Mouse (Mus musculus): ENCODE results near the gene Sft2d2. TPM values are rescaled to one million over a fixed set of nuclear protein-coding genes. Genes with fewer than 3 reads are reported as not detected.

The Sft2d2 gene
- polyA plus RNA-seq, 1 experiment = 19.4 TPM

DNA sequence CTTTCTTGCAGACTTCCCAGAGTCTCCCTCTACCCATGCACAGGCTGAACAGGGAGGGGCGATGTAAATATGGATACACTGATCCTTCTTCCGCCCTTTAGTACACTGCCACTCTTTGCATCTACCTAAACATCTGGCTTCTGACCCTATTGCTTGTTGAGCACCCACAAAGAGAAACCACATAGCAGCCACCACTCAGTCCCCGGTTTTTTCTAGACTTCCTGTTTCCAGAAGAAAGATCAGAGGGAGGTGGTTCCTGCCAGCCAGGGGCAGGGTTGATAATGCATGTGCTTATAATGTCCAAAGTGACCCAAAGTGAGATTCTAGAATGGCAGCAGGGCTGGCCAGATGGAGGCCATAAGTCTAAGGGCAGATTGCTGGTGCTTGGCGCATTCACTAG, 40.1 kb downstream of the Sft2d2 start:
- Histone ChIP-seq H3K4me2 (ENCODE audit: low read depth) (no peak overlapping the region), H3K27me3 (ENCODE audit: control insufficient read depth, insufficient read depth, insufficient read length) (peaks cover 7% of the 10 kb centered on the region), H3ac (ENCODE audit: control insufficient read depth, insufficient read length) (no peak overlapping the region), H3K79me2 (ENCODE audit: control insufficient read depth, insufficient read depth) (no peaks in the 10 kb centered on the region), H3K36me3 (ENCODE audit: control insufficient read depth, insufficient read depth) (no peaks in the 10 kb centered on the region), H3K4me3 (no peak overlapping the region)
- TF ChIP-seq USF1 (IDR thresholded peaks at IDR 0.05; ENCODE audit: low read depth) (no peak), TCF3 (IDR thresholded peaks at IDR 0.05; ENCODE audit: insufficient read length, low read depth) (no peak), REST (IDR thresholded peaks at IDR 0.05; ENCODE audit: insufficient read depth, insufficient read length) (no peak)

DNA sequence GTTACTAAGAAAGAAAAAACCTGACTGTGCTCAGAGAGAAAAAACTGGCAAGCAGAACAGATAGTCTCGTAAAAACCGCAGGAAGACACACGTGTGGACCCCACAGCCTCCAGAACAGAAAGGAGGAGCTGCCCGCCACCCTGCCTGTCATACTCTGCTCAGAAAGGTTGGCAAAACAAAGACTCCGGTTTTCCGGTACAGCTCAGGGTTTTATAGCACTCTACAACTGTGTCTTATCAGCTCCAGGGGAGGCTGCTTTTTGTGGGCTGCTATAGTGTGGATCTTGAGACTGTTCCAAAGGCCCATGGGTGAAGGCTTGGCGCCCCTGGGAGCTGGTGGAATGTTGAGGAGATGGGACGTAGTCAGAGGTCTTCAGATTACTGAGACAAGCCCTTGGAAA, 43.0 kb downstream of the Sft2d2 start:
- TF ChIP-seq SRF (IDR thresholded peaks at IDR 0.05; ENCODE audit: control insufficient read depth, insufficient read length, low read depth) (no peak), MAX (IDR thresholded peaks at IDR 0.05; ENCODE audit: low read depth) (no peak), POLR2AphosphoS2 (IDR thresholded peaks at IDR 0.05; ENCODE audit: insufficient read length, low read depth) (no peak), REST (IDR thresholded peaks at IDR 0.05; ENCODE audit: insufficient read depth, insufficient read length) (no peak), MYOG (IDR thresholded peaks at IDR 0.05; ENCODE audit: control insufficient read depth in 1 of 3, insufficient read depth in 1 of 3, insufficient read length in 2 of 3, low read depth in 2 of 3) (no peak), MYOD1 (IDR thresholded peaks at IDR 0.05; ENCODE audit: control insufficient read depth in 1 of 3, insufficient read length in 2 of 3, low read depth in 2 of 3) (no peak), USF1 (IDR thresholded peaks at IDR 0.05; ENCODE audit: low read depth) (no peak), TCF3 (IDR thresholded peaks at IDR 0.05; ENCODE audit: insufficient read length, low read depth) (no peak), E2F4 (IDR thresholded peaks at IDR 0.05; ENCODE audit: insufficient read depth) (no peak)
- H3K79me2 ChIP-seq (ENCODE audit: control insufficient read depth, insufficient read depth) = no peaks in the 10 kb centered on the region
- H3K36me3 ChIP-seq (ENCODE audit: control insufficient read depth, insufficient read depth) = no peaks in the 10 kb centered on the region
- no peak overlapping the region for H3ac ChIP-seq (ENCODE audit: control insufficient read depth, insufficient read length)
- H3K27me3 ChIP-seq (ENCODE audit: control insufficient read depth, insufficient read depth, insufficient read length) = peaks cover 7% of the 10 kb centered on the region
- H3K4me2 ChIP-seq (ENCODE audit: low read depth) = no peak overlapping the region
- no peak overlapping the region for H3K4me3 ChIP-seq

DNA sequence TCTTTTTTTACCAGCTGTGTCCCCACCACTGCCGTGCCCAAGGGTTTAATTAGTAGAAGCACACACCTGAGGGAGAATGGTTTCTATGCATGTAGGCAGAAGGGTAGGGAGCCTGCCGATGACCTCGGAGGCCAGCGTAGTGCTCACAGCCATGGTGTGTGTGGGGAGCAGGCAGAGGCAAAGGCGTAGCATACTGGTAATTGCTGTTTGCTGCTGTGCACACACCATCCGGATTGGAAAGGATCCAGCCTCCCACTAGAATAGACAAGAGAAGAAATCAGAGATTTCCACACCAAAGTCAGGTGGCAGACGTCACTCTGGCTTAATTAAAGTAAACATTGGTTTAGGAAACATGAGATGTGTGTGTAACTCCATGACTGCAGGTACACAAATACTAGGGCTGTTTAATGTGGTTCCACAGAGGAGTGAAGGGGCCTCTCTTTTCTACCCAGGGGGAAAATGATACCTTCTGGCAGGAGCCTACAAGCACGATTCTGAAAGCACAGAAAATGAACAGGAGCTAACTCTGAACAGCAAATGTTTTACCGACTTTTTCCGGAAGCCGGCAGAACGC, 51.8 kb downstream of the Sft2d2 start:
- TF ChIP-seq TCF12 (IDR thresholded peaks at IDR 0.05; ENCODE audit: insufficient read depth, poor library complexity, severe bottlenecking) = no peak
- TF ChIP-seq POLR2AphosphoS2 (IDR thresholded peaks at IDR 0.05; ENCODE audit: insufficient read length, low read depth) = no peak
- TF ChIP-seq TCF3 (IDR thresholded peaks at IDR 0.05; ENCODE audit: insufficient read length, low read depth) = no peak
- no peak for TF ChIP-seq MYOG (IDR thresholded peaks at IDR 0.05; ENCODE audit: control insufficient read depth in 1 of 3, insufficient read depth in 1 of 3, insufficient read length in 2 of 3, low read depth in 2 of 3)
- no peak for TF ChIP-seq MAX (IDR thresholded peaks at IDR 0.05; ENCODE audit: low read depth)
- no peak for TF ChIP-seq E2F4 (IDR thresholded peaks at IDR 0.05; ENCODE audit: insufficient read depth)
- no peak for TF ChIP-seq SRF (IDR thresholded peaks at IDR 0.05; ENCODE audit: control insufficient read depth, insufficient read length, low read depth)
- no peak for TF ChIP-seq REST (IDR thresholded peaks at IDR 0.05; ENCODE audit: insufficient read depth, insufficient read length)
- no peak for TF ChIP-seq USF1 (IDR thresholded peaks at IDR 0.05; ENCODE audit: low read depth)
- no peak for TF ChIP-seq POLR2A (IDR thresholded peaks at IDR 0.05; ENCODE audit: insufficient read length, low read depth)
- Histone ChIP-seq H3ac (ENCODE audit: control insufficient read depth, insufficient read length) (no peak overlapping the region), H3K4me2 (ENCODE audit: low read depth) (no peak overlapping the region)

DNA sequence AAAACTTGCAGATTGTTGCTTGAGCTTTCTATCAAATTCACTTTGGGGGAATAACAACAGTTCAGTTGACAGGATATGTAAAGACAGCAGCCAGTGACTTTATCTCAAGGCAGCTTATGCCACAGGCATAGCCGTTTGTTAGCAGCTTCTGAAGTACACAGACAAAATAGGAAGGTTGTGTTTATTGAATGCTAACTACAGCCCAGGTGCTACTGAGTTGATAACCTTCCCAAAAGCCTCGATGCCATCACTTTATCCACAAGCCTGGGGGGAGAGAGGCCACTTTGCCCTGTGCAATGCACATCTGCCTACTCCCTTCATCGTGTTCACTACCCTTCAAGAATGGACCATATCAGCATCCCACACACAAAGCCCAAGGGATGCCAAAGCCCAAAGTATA, 54.0 kb downstream of the Sft2d2 start:
- Histone ChIP-seq H3K27me3 (ENCODE audit: control insufficient read depth, insufficient read depth, insufficient read length) (peaks cover 10% of the 10 kb centered on the region), H3K79me2 (ENCODE audit: control insufficient read depth, insufficient read depth) (no peaks in the 10 kb centered on the region), H3K4me2 (ENCODE audit: low read depth) (no peak overlapping the region), H3K4me3 (no peak overlapping the region), H3K36me3 (ENCODE audit: control insufficient read depth, insufficient read depth) (no peaks in the 10 kb centered on the region), H3ac (ENCODE audit: control insufficient read depth, insufficient read length) (no peak overlapping the region)
- no peak for TF ChIP-seq E2F4 (IDR thresholded peaks at IDR 0.05; ENCODE audit: insufficient read depth)
- TF ChIP-seq TCF3 (IDR thresholded peaks at IDR 0.05; ENCODE audit: insufficient read length, low read depth) = no peak
- TF ChIP-seq POLR2AphosphoS2 (IDR thresholded peaks at IDR 0.05; ENCODE audit: insufficient read length, low read depth) = no peak
- no peak for TF ChIP-seq CEBPB (IDR thresholded peaks at IDR 0.05; ENCODE audit: insufficient read depth, poor library complexity, severe bottlenecking)
- TF ChIP-seq MYOG (IDR thresholded peaks at IDR 0.05; ENCODE audit: control insufficient read depth in 1 of 3, insufficient read depth in 1 of 3, insufficient read length in 2 of 3, low read depth in 2 of 3) = no peak
- TF ChIP-seq REST (IDR thresholded peaks at IDR 0.05; ENCODE audit: insufficient read depth, insufficient read length) = no peak
- TF ChIP-seq TCF12 (IDR thresholded peaks at IDR 0.05; ENCODE audit: insufficient read depth, poor library complexity, severe bottlenecking) = no peak

More for the DNA sequence above, 51.8 kb downstream of the Sft2d2 start:
- H3K79me2 ChIP-seq (ENCODE audit: control insufficient read depth, insufficient read depth) = no peaks in the 10 kb centered on the region
- peaks cover 10% of the 10 kb centered on the region for H3K27me3 ChIP-seq (ENCODE audit: control insufficient read depth, insufficient read depth, insufficient read length)
- H3K36me3 ChIP-seq (ENCODE audit: control insufficient read depth, insufficient read depth) = no peaks in the 10 kb centered on the region
- no peak overlapping the region for H3K4me3 ChIP-seq

DNA sequence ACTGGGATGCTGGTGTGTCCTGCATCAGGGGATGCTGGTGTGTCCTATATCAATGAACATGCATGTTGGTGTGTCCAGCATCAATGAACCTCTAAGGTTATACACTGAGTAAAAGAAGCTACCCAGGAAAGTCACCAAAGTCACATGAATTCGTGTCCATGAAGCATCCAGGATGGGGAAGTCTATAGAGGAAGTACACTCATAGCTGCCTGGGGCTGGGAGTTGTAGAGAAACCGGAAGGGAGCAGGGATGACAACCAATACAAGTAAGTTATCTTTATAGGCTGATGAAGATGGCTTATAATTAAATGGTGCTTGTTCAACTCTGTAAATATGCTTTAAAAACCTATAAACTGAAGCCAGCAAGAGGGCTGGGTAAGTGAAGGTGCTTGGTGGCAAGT, 60.4 kb downstream of the Sft2d2 start:
- no peaks in the 10 kb centered on the region for H3K79me2 ChIP-seq (ENCODE audit: control insufficient read depth, insufficient read depth)
- no peaks in the 10 kb centered on the region for H3K36me3 ChIP-seq (ENCODE audit: control insufficient read depth, insufficient read depth)
- H3K27me3 ChIP-seq (ENCODE audit: control insufficient read depth, insufficient read depth, insufficient read length) = peaks cover 14% of the 10 kb centered on the region
- H3ac ChIP-seq (ENCODE audit: control insufficient read depth, insufficient read length) = no peak overlapping the region
- no peak for TF ChIP-seq REST (IDR thresholded peaks at IDR 0.05; ENCODE audit: insufficient read depth, insufficient read length)
- TF ChIP-seq E2F4 (IDR thresholded peaks at IDR 0.05; ENCODE audit: insufficient read depth) = no peak
- TF ChIP-seq MAX (IDR thresholded peaks at IDR 0.05; ENCODE audit: low read depth) = no peak
- no peak for TF ChIP-seq POLR2A (IDR thresholded peaks at IDR 0.05; ENCODE audit: insufficient read length, low read depth)
- no peak for TF ChIP-seq MYOD1 (IDR thresholded peaks at IDR 0.05; ENCODE audit: control insufficient read depth in 1 of 3, insufficient read length in 2 of 3, low read depth in 2 of 3)
- no peak for TF ChIP-seq CEBPB (IDR thresholded peaks at IDR 0.05; ENCODE audit: insufficient read depth, poor library complexity, severe bottlenecking)
- TF ChIP-seq TCF12 (IDR thresholded peaks at IDR 0.05; ENCODE audit: insufficient read depth, poor library complexity, severe bottlenecking) = no peak
- no peak for TF ChIP-seq POLR2AphosphoS2 (IDR thresholded peaks at IDR 0.05; ENCODE audit: insufficient read length, low read depth)
- TF ChIP-seq TCF3 (IDR thresholded peaks at IDR 0.05; ENCODE audit: insufficient read length, low read depth) = no peak
- TF ChIP-seq SRF (IDR thresholded peaks at IDR 0.05; ENCODE audit: control insufficient read depth, insufficient read length, low read depth) = no peak
- no peak for TF ChIP-seq MYOG (IDR thresholded peaks at IDR 0.05; ENCODE audit: control insufficient read depth in 1 of 3, insufficient read depth in 1 of 3, insufficient read length in 2 of 3, low read depth in 2 of 3)
- no peak for TF ChIP-seq USF1 (IDR thresholded peaks at IDR 0.05; ENCODE audit: low read depth)
- no peak overlapping the region for H3K4me2 ChIP-seq (ENCODE audit: low read depth)
- H3K4me3 ChIP-seq = no peak overlapping the region

All from myocyte (in vitro differentiated cells).